Mouse (Mus musculus): ENCODE results near the gene Fam171a1. TPM values are rescaled to one million over a fixed set of nuclear protein-coding genes. Genes with fewer than 3 reads are reported as not detected.

Gene Fam171a1
- polyA plus RNA-seq, 1 experiment from 2014 or later, result 27.4 TPM

DNA sequence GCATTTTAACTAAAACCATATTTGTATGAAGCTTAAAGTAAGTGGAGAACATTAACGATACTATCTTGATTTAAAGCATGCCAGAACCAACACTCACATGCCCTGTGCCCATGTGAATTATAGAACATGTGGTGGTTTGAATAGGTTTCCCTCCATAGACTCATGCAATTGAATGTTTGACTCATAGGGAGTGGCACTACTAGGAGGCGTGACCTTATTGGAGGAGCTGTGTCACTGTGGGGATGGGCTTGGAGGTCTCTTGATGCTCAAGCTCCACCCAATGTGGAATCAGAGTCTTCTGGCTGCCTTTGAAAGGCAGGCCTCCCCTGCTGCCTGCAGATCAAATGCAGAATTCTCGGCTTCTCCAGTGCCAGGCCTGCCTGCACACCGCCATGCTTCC lies 27.8 kb downstream of the Fam171a1 start:
- Histone ChIP-seq H3K4me1 (ENCODE audit: control insufficient read depth, insufficient read depth, low read length) (peaks cover 36% of the 10 kb centered on the region), H3K4me2 (no peak overlapping the region), H3K4me3 (ENCODE audit: low read depth, low read length) (no peak overlapping the region), H3K36me3 (ENCODE audit: control insufficient read depth, insufficient read depth, low read length) (no peaks in the 10 kb centered on the region), H3K9me3 (replicated peaks; ENCODE audit: control insufficient read depth, low read length) (no peaks in the 10 kb centered on the region), H3K9ac (ENCODE audit: low read depth, low read length) (no peak overlapping the region), H3K27ac (ENCODE audit: low read depth, low read length) (no peak overlapping the region), H3K27me3 (ENCODE audit: control insufficient read depth, insufficient read depth, low read length) (no peaks in the 10 kb centered on the region)
- no peak for ATAC-seq (replicated peaks; ENCODE audit: insufficient number of reproducible peaks, low FRiP score, low TSS enrichment)
- WGBS (ENCODE audit: insufficient replicate concordance), result 85% methylated on average over 4 of the region's 4 CpGs

DNA sequence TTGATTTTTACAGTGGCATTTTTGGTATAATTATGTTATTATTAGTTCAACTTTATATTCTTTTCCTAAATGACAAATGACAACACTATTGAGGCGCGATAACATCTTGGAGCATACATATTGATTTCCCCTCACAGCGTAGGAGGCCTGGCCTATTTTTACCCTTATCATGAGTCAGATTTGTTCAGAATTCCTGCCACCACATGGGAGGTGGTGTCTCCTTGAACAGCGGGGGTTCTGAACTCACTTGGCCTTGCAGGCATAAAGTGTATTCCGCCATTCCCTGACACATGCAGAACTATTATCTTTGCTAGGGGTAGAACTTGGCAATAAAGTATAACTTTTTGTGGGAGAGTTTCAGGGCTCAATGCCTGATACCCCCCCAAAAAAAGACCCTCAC lies 30.3 kb downstream of the Fam171a1 start:
- no peak overlapping the region for H3K4me2 ChIP-seq
- H3K27ac ChIP-seq (ENCODE audit: low read depth, low read length), result no peak overlapping the region

DNA sequence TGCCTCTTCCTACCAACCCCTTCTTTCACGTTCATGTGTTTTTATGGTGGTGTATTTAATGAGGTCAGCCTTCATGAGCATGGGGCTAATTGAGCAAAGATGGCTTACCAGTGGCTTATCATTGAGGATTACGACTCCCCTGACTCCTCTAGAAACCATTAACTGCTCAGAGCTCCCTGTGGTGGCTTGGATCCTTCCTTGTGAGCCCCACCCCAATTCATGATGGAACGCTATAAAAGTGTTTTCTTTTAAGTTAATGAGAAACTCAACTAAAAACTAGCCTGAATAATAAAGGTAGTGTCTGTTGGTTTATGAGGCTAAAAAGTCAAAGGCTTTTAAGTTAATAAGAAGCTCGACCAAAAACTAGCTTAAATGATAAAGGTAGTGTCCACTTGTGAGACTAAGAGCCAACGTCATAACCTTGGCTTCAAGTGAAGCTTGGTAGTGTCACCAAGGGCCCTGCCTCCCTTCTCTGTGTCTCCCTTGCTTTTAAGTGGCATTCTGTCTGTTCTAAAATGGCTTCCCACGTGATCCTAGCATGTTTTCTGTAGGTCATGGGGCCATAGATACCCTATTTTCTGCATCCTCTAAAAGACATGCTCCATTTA lies 33.6 kb downstream of the Fam171a1 start:
- no peak overlapping the region for H3K9ac ChIP-seq (ENCODE audit: low read depth, low read length)
- ATAC-seq (replicated peaks; ENCODE audit: insufficient number of reproducible peaks, low FRiP score, low TSS enrichment), result no peak
- H3K4me2 ChIP-seq, result no peak overlapping the region
- no peaks in the 10 kb centered on the region for H3K36me3 ChIP-seq (ENCODE audit: control insufficient read depth, insufficient read depth, low read length)
- WGBS (ENCODE audit: insufficient replicate concordance), result 72% methylated on average over 6 of the region's 6 CpGs
- H3K4me3 ChIP-seq (ENCODE audit: low read depth, low read length), result no peak overlapping the region
- no peak overlapping the region for H3K27ac ChIP-seq (ENCODE audit: low read depth, low read length)
- H3K9me3 ChIP-seq (replicated peaks; ENCODE audit: control insufficient read depth, low read length), result no peaks in the 10 kb centered on the region
- peaks cover 25% of the 10 kb centered on the region for H3K4me1 ChIP-seq (ENCODE audit: control insufficient read depth, insufficient read depth, low read length)
- H3K27me3 ChIP-seq (ENCODE audit: control insufficient read depth, insufficient read depth, low read length), result no peaks in the 10 kb centered on the region

More for the DNA sequence above, 30.3 kb downstream of the Fam171a1 start:
- no peak overlapping the region for H3K9ac ChIP-seq (ENCODE audit: low read depth, low read length)
- ATAC-seq (replicated peaks; ENCODE audit: insufficient number of reproducible peaks, low FRiP score, low TSS enrichment), result no peak
- WGBS (ENCODE audit: insufficient replicate concordance), result 54% methylated on average over 5 of the region's 5 CpGs
- H3K27me3 ChIP-seq (ENCODE audit: control insufficient read depth, insufficient read depth, low read length), result no peaks in the 10 kb centered on the region
- peaks cover 26% of the 10 kb centered on the region for H3K4me1 ChIP-seq (ENCODE audit: control insufficient read depth, insufficient read depth, low read length)
- no peaks in the 10 kb centered on the region for H3K36me3 ChIP-seq (ENCODE audit: control insufficient read depth, insufficient read depth, low read length)
- no peak overlapping the region for H3K4me3 ChIP-seq (ENCODE audit: low read depth, low read length)
- H3K9me3 ChIP-seq (replicated peaks; ENCODE audit: control insufficient read depth, low read length), result no peaks in the 10 kb centered on the region

DNA sequence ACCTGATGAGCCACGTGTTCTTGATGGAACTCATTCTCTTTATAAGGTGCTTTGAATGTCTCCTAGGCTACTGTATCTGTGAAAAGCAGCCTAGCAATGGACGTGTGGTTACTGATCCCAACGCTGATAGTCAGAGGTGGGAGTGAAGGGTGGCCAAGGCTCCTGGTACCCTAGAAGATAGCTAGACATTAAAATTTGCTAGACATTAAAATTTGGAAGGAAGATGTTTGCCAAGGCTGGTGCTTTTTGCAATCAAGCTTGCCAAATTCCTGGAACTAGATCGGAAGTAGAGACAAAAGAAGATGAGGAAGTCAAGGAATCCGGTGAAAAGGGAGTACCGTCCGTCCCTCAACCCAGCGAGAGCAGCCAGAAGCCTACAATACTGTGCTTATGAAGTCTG lies 34.7 kb downstream of the Fam171a1 start:
- Histone ChIP-seq H3K4me1 (ENCODE audit: control insufficient read depth, insufficient read depth, low read length) (peaks cover 20% of the 10 kb centered on the region), H3K9ac (ENCODE audit: low read depth, low read length) (no peak overlapping the region), H3K9me3 (replicated peaks; ENCODE audit: control insufficient read depth, low read length) (no peaks in the 10 kb centered on the region), H3K36me3 (ENCODE audit: control insufficient read depth, insufficient read depth, low read length) (no peaks in the 10 kb centered on the region), H3K4me3 (ENCODE audit: low read depth, low read length) (no peak overlapping the region), H3K4me2 (no peak overlapping the region), H3K27me3 (ENCODE audit: control insufficient read depth, insufficient read depth, low read length) (no peaks in the 10 kb centered on the region), H3K27ac (ENCODE audit: low read depth, low read length) (no peak overlapping the region)
- no peak for ATAC-seq (replicated peaks; ENCODE audit: insufficient number of reproducible peaks, low FRiP score, low TSS enrichment)
- WGBS (ENCODE audit: insufficient replicate concordance), result 83% methylated on average over 8 of the region's 8 CpGs

DNA sequence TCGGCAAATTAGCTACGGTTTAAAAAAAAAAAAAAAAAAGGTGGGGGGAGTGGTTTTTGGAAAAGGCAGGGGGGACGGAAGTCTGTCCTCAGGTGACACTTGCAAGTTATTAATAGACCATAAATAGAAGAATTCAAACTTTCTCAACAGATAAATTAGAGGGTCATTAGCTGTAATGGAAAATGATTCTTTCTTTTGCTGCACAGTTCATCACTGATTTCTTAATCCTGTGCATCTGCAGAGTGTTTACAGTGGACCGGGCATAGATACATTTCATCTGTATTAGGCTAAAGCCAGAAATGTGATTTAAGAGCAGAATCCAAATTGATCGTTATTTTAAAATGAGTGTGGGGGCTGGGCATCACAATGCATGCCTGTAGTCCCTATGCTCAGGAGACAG lies 36.3 kb downstream of the Fam171a1 start:
- no peaks in the 10 kb centered on the region for H3K27me3 ChIP-seq (ENCODE audit: control insufficient read depth, insufficient read depth, low read length)
- H3K4me2 ChIP-seq, result no peak overlapping the region
- H3K36me3 ChIP-seq (ENCODE audit: control insufficient read depth, insufficient read depth, low read length), result no peaks in the 10 kb centered on the region
- H3K9ac ChIP-seq (ENCODE audit: low read depth, low read length), result no peak overlapping the region
- no peak overlapping the region for H3K4me3 ChIP-seq (ENCODE audit: low read depth, low read length)
- peaks cover 8% of the 10 kb centered on the region; the same call in 1 of the 2 replicates for H3K4me1 ChIP-seq (ENCODE audit: control insufficient read depth, insufficient read depth, low read length)
- H3K27ac ChIP-seq (ENCODE audit: low read depth, low read length), result no peak overlapping the region
- no peaks in the 10 kb centered on the region for H3K9me3 ChIP-seq (replicated peaks; ENCODE audit: control insufficient read depth, low read length)
- no peak for ATAC-seq (replicated peaks; ENCODE audit: insufficient number of reproducible peaks, low FRiP score, low TSS enrichment)
- 84% methylated on average over 5 of the region's 5 CpGs for WGBS (ENCODE audit: insufficient replicate concordance)

DNA sequence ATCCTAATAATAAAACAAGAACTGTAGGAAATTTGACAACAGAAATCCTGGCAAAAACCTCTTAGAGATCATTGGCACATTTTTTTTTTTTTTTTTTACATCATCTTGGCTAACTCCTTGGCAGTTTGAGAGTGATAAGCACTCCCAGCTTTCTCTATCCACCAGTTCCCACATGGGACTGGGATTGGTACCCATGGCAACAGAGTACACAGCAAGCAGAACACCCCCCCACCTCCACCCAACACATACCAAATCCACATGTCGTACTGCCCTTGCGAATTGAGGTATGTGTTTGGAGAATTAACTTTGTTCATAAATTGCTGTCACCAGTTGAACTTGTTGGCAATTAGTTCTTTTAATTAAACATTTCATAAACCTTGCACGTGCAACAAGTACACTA lies 37.3 kb downstream of the Fam171a1 start:
- no peak overlapping the region for H3K4me3 ChIP-seq (ENCODE audit: low read depth, low read length)
- whole genome bisulfite sequencing (ENCODE audit: insufficient replicate concordance), result 70% methylated on average over 3 of the region's 3 CpGs
- H3K36me3 ChIP-seq (ENCODE audit: control insufficient read depth, insufficient read depth, low read length), result no peaks in the 10 kb centered on the region
- no peak overlapping the region for H3K9ac ChIP-seq (ENCODE audit: low read depth, low read length)
- no peak overlapping the region for H3K4me2 ChIP-seq
- no peaks in the 10 kb centered on the region for H3K27me3 ChIP-seq (ENCODE audit: control insufficient read depth, insufficient read depth, low read length)
- H3K9me3 ChIP-seq (replicated peaks; ENCODE audit: control insufficient read depth, low read length), result no peaks in the 10 kb centered on the region
- no peak for ATAC-seq (replicated peaks; ENCODE audit: insufficient number of reproducible peaks, low FRiP score, low TSS enrichment)
- peaks cover 8% of the 10 kb centered on the region; the same call in 1 of the 2 replicates for H3K4me1 ChIP-seq (ENCODE audit: control insufficient read depth, insufficient read depth, low read length)
- H3K27ac ChIP-seq (ENCODE audit: low read depth, low read length), result no peak overlapping the region

DNA sequence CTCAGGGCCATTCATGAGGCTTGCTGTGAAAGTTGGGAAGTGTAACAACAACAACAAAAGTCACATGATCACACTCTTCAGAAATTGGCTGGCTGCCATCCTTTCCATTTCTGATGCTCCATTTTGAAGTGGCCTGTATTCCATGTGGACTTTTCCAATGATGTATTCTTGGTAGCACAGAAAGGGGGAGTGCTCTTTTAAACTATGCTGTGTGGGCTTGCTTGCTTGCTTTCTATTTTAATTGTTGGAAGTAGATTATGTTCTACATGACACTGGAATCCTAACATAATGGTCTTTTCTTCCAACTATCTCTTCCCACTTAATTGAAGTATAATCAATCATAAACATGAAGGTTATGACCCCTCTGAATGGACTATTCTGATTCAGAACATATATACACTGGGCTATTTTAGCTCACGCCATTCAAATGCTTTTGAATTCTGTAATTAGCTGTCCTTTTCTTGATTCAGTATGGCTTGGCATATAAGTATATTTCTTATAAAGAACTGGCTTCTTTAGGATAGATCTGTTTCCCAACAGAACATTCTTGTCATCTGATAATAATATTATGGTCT lies 40.2 kb downstream of the Fam171a1 start:
- Histone ChIP-seq H3K9me3 (replicated peaks; ENCODE audit: control insufficient read depth, low read length) (no peaks in the 10 kb centered on the region), H3K27me3 (ENCODE audit: control insufficient read depth, insufficient read depth, low read length) (no peaks in the 10 kb centered on the region), H3K9ac (ENCODE audit: low read depth, low read length) (no peak overlapping the region), H3K27ac (ENCODE audit: low read depth, low read length) (no peak overlapping the region), H3K4me1 (ENCODE audit: control insufficient read depth, insufficient read depth, low read length) (peaks cover 23% of the 10 kb centered on the region; the same call in 1 of the 2 replicates), H3K4me3 (ENCODE audit: low read depth, low read length) (no peak overlapping the region), H3K36me3 (ENCODE audit: control insufficient read depth, insufficient read depth, low read length) (no peaks in the 10 kb centered on the region), H3K4me2 (no peak overlapping the region)
- no peak for ATAC-seq (replicated peaks; ENCODE audit: insufficient number of reproducible peaks, low FRiP score, low TSS enrichment)
- WGBS (ENCODE audit: insufficient replicate concordance), result 81% methylated on average over 1 of the region's 1 CpGs

DNA sequence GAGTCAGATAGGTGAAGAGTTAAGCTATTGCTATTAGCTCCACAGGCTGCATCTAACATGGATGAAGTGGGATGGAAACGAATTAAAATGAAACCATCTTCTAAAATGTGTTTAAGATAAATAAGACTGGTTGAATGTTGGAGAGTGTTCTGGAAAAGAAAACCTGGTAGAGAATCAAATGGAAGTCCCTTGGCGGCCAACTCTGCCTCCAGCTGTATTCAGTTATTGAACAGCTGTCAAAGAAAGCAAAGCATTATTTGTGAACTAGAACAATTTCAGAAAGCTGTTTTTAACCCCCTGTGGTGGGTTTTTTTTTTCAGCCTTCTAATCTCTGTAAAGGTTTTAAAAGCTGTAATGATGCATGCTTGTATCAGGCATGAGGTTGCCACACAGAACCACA lies 41.0 kb downstream of the Fam171a1 start:
- no peak overlapping the region for H3K27ac ChIP-seq (ENCODE audit: low read depth, low read length)
- H3K36me3 ChIP-seq (ENCODE audit: control insufficient read depth, insufficient read depth, low read length), result no peaks in the 10 kb centered on the region
- H3K9ac ChIP-seq (ENCODE audit: low read depth, low read length), result no peak overlapping the region
- no peak overlapping the region for H3K4me2 ChIP-seq
- no peak overlapping the region for H3K4me3 ChIP-seq (ENCODE audit: low read depth, low read length)
- H3K9me3 ChIP-seq (replicated peaks; ENCODE audit: control insufficient read depth, low read length), result no peaks in the 10 kb centered on the region
- no peaks in the 10 kb centered on the region for H3K27me3 ChIP-seq (ENCODE audit: control insufficient read depth, insufficient read depth, low read length)
- ATAC-seq (replicated peaks; ENCODE audit: insufficient number of reproducible peaks, low FRiP score, low TSS enrichment), result no peak
- WGBS (ENCODE audit: insufficient replicate concordance), result 79% methylated on average over 2 of the region's 2 CpGs
- peaks cover 24% of the 10 kb centered on the region; the same call in 1 of the 2 replicates for H3K4me1 ChIP-seq (ENCODE audit: control insufficient read depth, insufficient read depth, low read length)

DNA sequence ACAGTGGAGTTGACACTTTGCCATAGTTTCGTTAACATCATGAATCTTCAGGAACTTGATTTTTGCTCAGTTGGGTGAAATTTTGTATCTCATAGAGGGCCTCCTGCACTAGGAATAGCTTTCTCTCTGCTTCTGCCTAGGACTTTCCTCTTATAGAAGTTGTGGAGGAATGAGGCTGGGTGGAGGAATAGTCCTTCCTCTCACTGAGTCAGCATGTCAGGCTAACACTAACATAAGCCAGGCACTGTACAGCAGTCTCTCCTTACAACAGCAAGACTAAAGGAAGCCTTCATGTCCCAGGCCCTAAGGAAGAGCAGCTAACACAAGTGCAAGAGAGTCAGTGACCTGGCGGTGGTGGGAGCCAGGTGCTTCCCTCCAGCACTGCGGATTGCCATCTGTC lies 43.0 kb downstream of the Fam171a1 start:
- Histone ChIP-seq H3K4me2 (no peak overlapping the region), H3K9me3 (replicated peaks; ENCODE audit: control insufficient read depth, low read length) (no peaks in the 10 kb centered on the region), H3K9ac (ENCODE audit: low read depth, low read length) (no peak overlapping the region), H3K4me3 (ENCODE audit: low read depth, low read length) (no peak overlapping the region), H3K27me3 (ENCODE audit: control insufficient read depth, insufficient read depth, low read length) (no peaks in the 10 kb centered on the region), H3K27ac (ENCODE audit: low read depth, low read length) (no peak overlapping the region), H3K36me3 (ENCODE audit: control insufficient read depth, insufficient read depth, low read length) (no peaks in the 10 kb centered on the region), H3K4me1 (ENCODE audit: control insufficient read depth, insufficient read depth, low read length) (peaks cover 22% of the 10 kb centered on the region)
- no peak for ATAC-seq (replicated peaks; ENCODE audit: insufficient number of reproducible peaks, low FRiP score, low TSS enrichment)
- WGBS (ENCODE audit: insufficient replicate concordance), result 82% methylated on average over 3 of the region's 3 CpGs

All from heart, embryonic 11.5 days (tissue).